Mouse (Mus musculus): ENCODE data around the gene Ccdc14.
A peak's percentile ranks its signal among the peaks of the same experiment; 100 is the strongest.
"Not testable (repeated sequence)": the region's sequence is repeated elsewhere in the genome, so short reads cannot be mapped to it uniquely, and the experiment has no call there.

Gene Ccdc14

GRCm38 (mm10) chr16:34690334-34691144, at the start of gene Ccdc14:
Gene Ccdc14, plus strand, starts transcription at chr16:34690616.
- DNase-seq (ENCODE audit: low spot score) = peak; percentile 61

DNA sequence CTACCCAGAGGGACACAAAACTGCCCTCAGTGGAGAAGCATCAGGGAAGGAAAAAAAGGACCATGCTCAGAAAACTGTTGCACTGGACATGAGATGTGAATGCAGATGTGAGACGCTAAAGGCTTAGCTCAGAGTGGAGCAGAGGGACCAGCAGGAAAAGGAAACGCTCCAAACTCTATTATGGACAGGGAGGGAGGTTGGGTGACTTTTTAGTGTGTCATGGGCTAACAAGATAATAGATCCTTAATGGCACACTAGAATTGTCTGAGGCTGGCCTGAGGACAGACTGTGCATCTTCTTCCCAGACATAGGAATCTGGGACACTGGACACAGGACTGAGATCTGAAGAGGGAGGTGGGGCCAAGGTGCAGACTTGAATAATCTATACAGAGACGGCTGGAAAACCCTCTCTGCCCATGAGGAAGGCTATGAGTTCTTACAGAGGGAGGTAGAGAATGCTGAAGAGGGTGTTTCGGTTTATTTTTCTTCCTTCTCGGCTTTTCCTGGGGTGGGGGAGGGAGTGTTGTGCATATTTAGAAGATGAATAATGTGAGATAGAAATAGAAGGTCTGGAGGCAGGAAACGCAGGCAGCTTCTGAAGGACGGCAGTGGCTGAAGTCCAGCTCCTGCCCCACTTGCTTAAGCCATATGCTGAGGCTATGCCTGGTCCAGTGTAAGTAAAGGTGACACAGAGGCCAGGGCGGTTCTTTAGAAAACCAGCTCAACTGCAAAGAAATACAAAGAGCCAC, 46.7 kb upstream of the Ccdc14 start:
- no peak for DNase-seq (ENCODE audit: low spot score)

- DNase-seq (ENCODE audit: low spot score) = no peak
Observed at GRCm38 (mm10) chr16:34649621-34650020, 40.8 kb upstream of the Ccdc14 start, which contains the start of gene Ropn1. Gene Ropn1, plus strand, starts transcription at chr16:34649921.

- DNase-seq (ENCODE audit: low spot score) = no peak
Observed at GRCm38 (mm10) chr16:34653023-34653422, 37.4 kb upstream of the Ccdc14 start.

DNA sequence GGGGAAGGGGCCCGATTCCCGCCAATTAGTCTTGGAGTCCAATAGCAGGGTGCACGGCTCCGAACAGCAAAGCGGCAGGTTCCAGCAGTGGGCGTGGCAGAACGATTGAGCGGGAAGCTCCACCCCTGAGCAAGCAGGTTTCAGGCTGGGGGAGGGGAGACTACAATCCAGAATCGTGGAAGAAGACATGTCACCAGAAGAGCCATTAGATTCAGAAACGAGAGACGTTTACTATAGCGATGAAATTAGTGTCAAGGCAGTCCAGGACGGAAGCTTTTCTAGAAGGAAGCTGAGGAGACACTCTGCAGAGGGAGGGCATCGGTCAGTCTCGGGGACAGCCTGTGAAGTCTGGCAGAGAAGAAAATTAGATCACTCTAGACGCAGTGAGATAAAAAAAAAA, 32.9 kb upstream of the Ccdc14 start:
- DNase-seq (ENCODE audit: low spot score) = not testable (repeated sequence)

GRCm38 (mm10) chr16:34657983-34658382, 32.4 kb upstream of the Ccdc14 start:
- no peak for DNase-seq (ENCODE audit: low spot score)

- no peak for DNase-seq (ENCODE audit: low spot score)
Observed at GRCm38 (mm10) chr16:34658388-34658787, 32.0 kb upstream of the Ccdc14 start.

DNA sequence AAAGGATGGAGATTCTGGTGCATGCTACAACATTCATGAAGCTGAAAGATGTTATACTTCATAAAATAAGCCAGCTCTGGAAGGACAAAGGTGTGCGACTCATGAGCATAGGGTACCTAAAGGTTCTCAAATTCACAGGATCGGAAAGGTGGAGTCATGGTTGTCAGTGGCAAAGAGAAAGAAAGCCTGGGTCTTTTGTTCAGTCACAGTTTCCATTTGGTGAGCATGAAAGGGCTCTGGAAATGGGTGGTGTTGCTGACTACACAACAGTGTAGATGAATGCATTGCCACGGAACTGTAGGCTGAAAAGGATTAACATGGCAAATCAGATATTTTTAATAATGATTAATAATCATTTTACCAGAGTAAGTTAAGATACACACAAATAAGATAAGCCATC, 25.9 kb upstream of the Ccdc14 start:
- no peak for DNase-seq (ENCODE audit: low spot score)

GRCm38 (mm10) chr16:34667031-34667726, 23.2 kb upstream of the Ccdc14 start:
- DNase-seq (ENCODE audit: low spot score) = peak; percentile 13

GRCm38 (mm10) chr16:34668341-34668740, 22.1 kb upstream of the Ccdc14 start:
- DNase-seq (ENCODE audit: low spot score) = no peak

- no peak for DNase-seq (ENCODE audit: low spot score)
Observed at GRCm38 (mm10) chr16:34671966-34672365, 18.4 kb upstream of the Ccdc14 start.

GRCm38 (mm10) chr16:34672822-34673221, 17.6 kb upstream of the Ccdc14 start:
- no peak for DNase-seq (ENCODE audit: low spot score)

GRCm38 (mm10) chr16:34674365-34674764, 16.1 kb upstream of the Ccdc14 start:
- no peak for DNase-seq (ENCODE audit: low spot score)

DNA sequence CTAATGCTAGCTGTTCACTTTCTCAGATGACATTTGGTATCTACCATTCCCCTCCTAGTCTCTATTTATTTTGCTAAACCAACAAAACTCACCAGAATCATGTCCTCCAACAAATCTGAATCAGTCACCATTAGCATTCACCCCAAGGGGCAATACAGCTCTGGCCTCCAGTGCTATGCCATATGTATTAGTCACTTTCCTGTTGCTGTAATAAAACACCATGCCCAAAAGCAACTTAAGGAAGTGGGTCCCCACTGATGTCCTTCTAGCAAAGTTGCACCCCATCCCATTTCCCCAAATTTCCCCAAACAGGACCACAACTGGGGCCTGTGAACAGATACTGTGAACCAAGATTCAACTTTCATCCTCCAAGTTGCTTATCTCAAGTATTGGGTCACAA, 8.6 kb upstream of the Ccdc14 start:
- DNase-seq (ENCODE audit: low spot score) = no peak

- no peak for DNase-seq (ENCODE audit: low spot score)
Observed at GRCm38 (mm10) chr16:34689879-34690278, 537 bp upstream of the Ccdc14 start.

GRCm38 (mm10) chr16:34691156-34691555, 740 bp downstream of the Ccdc14 start:
- DNase-seq (ENCODE audit: low spot score) = no peak

GRCm38 (mm10) chr16:34694477-34694876, 4.1 kb downstream of the Ccdc14 start:
- DNase-seq (ENCODE audit: low spot score) = no peak

- DNase-seq (ENCODE audit: low spot score) = not testable (repeated sequence)
Observed at GRCm38 (mm10) chr16:34698721-34699120, 8.3 kb downstream of the Ccdc14 start.

GRCm38 (mm10) chr16:34700165-34700827, 9.9 kb downstream of the Ccdc14 start:
- DNase-seq (ENCODE audit: low spot score) = peak; percentile 26

- no peak for DNase-seq (ENCODE audit: low spot score)
Observed at GRCm38 (mm10) chr16:34700828-34701216, 10.4 kb downstream of the Ccdc14 start.

DNA sequence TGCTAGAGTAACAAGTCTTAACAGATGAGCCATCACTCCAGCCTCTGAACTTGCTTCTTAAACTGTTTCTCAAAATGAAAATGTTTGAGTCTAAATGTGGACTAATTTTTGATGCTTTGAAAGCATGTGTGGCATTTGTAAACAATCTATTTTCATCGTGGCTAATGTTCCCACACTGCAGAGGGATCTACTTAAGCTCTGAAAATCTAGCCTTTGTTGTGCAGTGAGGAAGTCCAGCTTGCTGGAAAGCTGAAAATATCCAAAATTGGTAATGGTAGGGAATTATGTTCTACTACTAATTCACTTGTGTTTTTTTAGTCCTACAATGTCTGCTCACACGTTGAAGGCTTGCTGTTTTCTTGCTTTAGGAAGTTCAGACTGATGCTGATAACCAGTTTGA, 15.6 kb downstream of the Ccdc14 start:
- no peak for DNase-seq (ENCODE audit: low spot score)

- no peak for DNase-seq (ENCODE audit: low spot score)
Observed at GRCm38 (mm10) chr16:34706487-34706946, 16.1 kb downstream of the Ccdc14 start.

Data from urinary bladder, postnatal 10 days (tissue).